Mouse (Mus musculus) intestine, embryonic 15.5 days (tissue): ENCODE measurements around the gene Ccdc149. TPM values are rescaled to one million over a fixed set of nuclear protein-coding genes. Genes with fewer than 3 reads are reported as not detected.

Experiments
- ATAC-seq: fragments of 200-750 bp; cut with Nextera tagmentation; 2 replicates; pipeline ENCODE4 v1.8.0; 2017; ENCODE audit warnings: moderate TSS enrichment, moderate library complexity
- H3K27ac ChIP-seq: fragments of 300-500 bp; sonication (generic); 2 replicates; pipeline ENCODE4 v1.5.1; 2015; ENCODE audit warnings: mild to moderate bottlenecking, inconsistent platforms
- H3K27me3 ChIP-seq: fragments of 300-500 bp; sonication (generic); replicated peaks from 2 replicates; pipeline ENCODE4 v1.6.1; 2015; ENCODE audit warnings: inconsistent platforms
- H3K36me3 ChIP-seq: fragments of 300-500 bp; sonication (generic); 2 replicates; pipeline ENCODE4 v1.6.1; 2015; ENCODE audit warnings: inconsistent platforms
- H3K4me1 ChIP-seq: fragments of 300-500 bp; sonication (generic); replicated peaks from 2 replicates; pipeline ENCODE4 v1.6.1; 2015; ENCODE audit warnings: inconsistent platforms
- H3K4me2 ChIP-seq: fragments of 300-500 bp; sonication (generic); replicated peaks from 2 replicates; pipeline ENCODE4 v1.6.1; 2015; ENCODE audit warnings: mild to moderate bottlenecking, inconsistent platforms
- H3K4me3 ChIP-seq: fragments of 300-500 bp; sonication (generic); replicated peaks from 2 replicates; pipeline ENCODE4 v1.5.1; 2015; ENCODE audit warnings: inconsistent platforms
- H3K9ac ChIP-seq: fragments of 300-500 bp; sonication (generic); 2 replicates; pipeline ENCODE4 v1.6.1; 2015; ENCODE audit warnings: inconsistent platforms
- H3K9me3 ChIP-seq: fragments of 300-500 bp; sonication (generic); 2 replicates; pipeline ENCODE4 v1.6.1; 2016; ENCODE audit warnings: inconsistent platforms
- WGBS: fragments of 180-500 bp; shearing (Covaris S2); methylation state at CpG from one replicate; pipeline ENCODE4 v1.1.7; 2015; 5-methylcytosine and 5-hydroxymethylcytosine counted together
- polyA plus RNA-seq: library from polyadenylated mRNA; unstranded; fragments of >200 nt; fragmentation: Nextera tagmentation; extraction: Ambion mirVana; gene quantifications from 2 replicates; pipeline ENCODE4 v1.2.1, GENCODE M21; 2015

Gene Ccdc149
- polyA plus RNA-seq, 1 experiment from 2014 or later = 3.8 TPM

DNA sequence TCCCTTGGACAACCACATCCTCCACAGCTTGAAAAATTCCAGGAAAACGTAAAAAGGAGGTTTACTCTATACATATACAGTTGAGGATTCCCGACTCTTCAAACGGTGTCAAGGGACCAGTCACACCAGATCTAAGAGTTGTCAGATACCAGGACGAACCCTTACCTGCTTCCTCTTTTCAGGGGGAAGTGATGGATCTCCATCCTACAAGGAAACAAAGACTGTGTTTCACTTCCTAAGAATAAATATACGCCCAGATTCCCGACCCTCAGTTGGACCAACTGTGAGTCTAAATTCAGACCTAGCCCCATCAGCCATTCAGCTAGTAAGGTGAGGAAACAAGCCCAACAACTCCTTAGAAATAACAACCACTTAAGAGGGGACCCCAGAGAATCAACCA lies 35.8 kb downstream of the Ccdc149 start:
- whole genome bisulfite sequencing = 77% methylated on average over 6 of the region's 6 CpGs
- Histone ChIP-seq H3K27ac (no peak overlapping the region), H3K4me1 (no peaks in the 10 kb centered on the region), H3K4me2 (no peak overlapping the region), H3K4me3 (no peak overlapping the region), H3K36me3 (no peaks in the 10 kb centered on the region), H3K9ac (no peak overlapping the region), H3K9me3 (no peaks in the 10 kb centered on the region), H3K27me3 (no peaks in the 10 kb centered on the region)
- no peak for ATAC-seq

DNA sequence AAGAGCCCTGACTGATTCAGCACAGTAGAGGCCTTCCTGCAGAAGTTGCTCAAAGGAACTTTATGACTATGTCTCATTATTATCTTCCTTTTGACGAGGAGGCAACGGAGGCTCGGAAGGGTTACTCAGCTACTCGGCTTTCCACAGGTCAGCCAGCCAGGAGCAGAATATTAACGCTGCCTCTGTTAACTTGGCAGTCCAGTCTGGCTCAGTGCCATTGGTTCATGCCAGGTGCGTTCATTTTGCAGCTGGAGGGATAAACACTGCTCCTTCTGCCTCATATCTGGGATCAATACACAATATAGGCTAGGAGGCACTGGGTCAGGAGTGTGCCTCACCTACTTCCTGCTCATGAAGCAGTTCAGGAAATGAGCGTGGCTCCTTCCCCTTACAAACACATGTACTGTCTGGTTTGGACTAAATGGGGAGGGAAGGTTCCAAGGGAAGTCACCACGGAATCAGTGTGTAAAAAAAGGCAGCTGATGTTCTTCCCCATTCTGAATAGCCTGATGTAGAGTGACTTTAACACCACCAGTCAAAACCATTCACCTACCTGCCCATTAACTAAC lies 40.0 kb downstream of the Ccdc149 start:
- WGBS = 46% methylated on average over 8 of the region's 8 CpGs
- no peak overlapping the region for H3K27ac ChIP-seq
- H3K27me3 ChIP-seq = no peaks in the 10 kb centered on the region
- H3K36me3 ChIP-seq = no peaks in the 10 kb centered on the region
- H3K4me1 ChIP-seq = no peaks in the 10 kb centered on the region
- H3K4me2 ChIP-seq = no peak overlapping the region
- peak; percentile 49 for ATAC-seq
- no peak overlapping the region for H3K9ac ChIP-seq
- no peak overlapping the region for H3K4me3 ChIP-seq
- no peaks in the 10 kb centered on the region for H3K9me3 ChIP-seq

DNA sequence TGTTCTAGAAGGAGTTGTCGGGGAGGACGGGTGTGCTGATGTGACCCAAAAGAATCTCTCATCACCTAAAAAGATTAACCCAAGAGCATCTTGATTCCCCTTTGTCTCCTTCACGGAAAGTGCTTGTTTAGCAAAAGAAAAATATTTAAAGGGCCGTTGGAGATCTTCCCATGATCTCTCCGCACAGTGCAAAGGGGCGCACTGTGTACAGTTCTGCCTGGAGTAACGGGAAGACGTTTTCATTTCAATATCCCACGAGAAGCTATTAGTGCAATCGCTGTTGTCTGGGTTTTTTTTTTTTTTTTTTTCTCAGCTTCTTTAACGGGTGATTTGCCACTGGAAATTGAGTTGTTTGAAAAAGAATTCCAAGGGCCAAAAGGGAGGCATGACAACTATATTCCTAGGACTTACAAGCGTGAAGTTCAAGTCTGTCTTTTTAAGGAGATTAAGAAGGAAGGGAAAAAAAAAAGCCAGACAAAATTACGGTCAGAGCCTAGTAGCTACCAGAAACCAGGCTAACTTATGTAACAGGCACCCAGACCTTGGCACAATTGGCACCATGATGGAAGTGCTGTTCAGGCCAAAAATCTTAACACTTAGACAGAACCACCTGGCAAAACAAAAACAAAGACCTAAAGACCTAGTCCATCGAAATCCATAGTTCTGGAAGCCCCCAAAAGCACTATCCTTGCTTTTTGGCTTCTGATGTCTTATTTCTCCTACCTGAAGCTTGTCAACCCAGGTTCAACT lies 41.4 kb downstream of the Ccdc149 start:
- no peak overlapping the region for H3K27ac ChIP-seq

DNA sequence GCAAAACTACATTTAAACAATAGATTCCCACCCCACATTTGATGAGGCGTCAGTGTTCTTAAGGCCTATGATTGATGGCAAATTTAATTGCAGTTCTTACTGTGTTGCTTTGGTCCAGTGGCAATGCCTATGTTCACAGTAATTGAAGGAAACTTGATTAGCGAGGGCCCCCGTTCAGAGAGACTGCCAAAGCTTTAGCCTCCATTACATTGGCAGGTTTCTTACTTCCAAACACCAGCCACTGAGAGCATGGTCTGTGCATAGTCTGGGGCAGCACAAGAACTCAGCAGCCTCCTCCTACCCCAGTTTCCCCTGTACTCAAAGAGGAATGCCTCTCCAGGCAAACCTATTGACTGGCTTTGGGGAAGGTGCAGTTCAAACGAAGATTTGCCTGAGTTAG lies 42.7 kb downstream of the Ccdc149 start:
- no peak overlapping the region for H3K27ac ChIP-seq
- H3K9me3 ChIP-seq = no peaks in the 10 kb centered on the region
- H3K27me3 ChIP-seq = no peaks in the 10 kb centered on the region
- no peak overlapping the region for H3K9ac ChIP-seq
- no peak overlapping the region for H3K4me2 ChIP-seq
- H3K4me1 ChIP-seq = no peaks in the 10 kb centered on the region
- no peak for ATAC-seq
- H3K36me3 ChIP-seq = no peaks in the 10 kb centered on the region
- no peak overlapping the region for H3K4me3 ChIP-seq
- WGBS = 71% methylated on average over 4 of the region's 4 CpGs

More for the DNA sequence above, 41.4 kb downstream of the Ccdc149 start:
- Histone ChIP-seq H3K9ac (no peak overlapping the region), H3K27me3 (no peaks in the 10 kb centered on the region), H3K9me3 (no peaks in the 10 kb centered on the region), H3K4me3 (no peak overlapping the region), H3K4me1 (no peaks in the 10 kb centered on the region), H3K36me3 (no peaks in the 10 kb centered on the region), H3K4me2 (no peak overlapping the region)
- WGBS = 71% methylated on average over 14 of the region's 14 CpGs
- ATAC-seq = no peak

DNA sequence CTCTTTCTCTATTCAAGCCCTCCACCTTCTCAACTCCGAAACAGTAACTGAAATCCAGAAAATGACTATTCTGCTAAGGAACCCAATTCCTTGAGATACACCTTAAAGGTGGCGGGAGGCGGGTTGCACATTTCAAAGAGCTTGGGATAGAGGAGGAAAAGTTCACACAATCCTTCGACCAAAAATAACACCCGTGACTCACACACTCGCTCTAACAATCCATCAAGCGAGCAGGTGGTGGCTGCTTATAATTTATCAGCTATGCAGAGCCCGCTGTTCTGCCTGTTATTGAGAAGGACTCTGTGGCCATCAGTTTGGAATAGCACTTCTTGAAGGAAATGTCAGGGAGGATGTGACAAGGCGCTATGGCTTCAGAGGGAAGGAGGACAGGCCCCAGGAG lies 45.5 kb downstream of the Ccdc149 start:
- no peak overlapping the region for H3K9ac ChIP-seq
- H3K4me1 ChIP-seq = no peaks in the 10 kb centered on the region
- H3K4me3 ChIP-seq = no peak overlapping the region
- no peaks in the 10 kb centered on the region for H3K9me3 ChIP-seq
- no peak overlapping the region for H3K27ac ChIP-seq
- H3K27me3 ChIP-seq = no peaks in the 10 kb centered on the region
- H3K36me3 ChIP-seq = no peaks in the 10 kb centered on the region
- WGBS = 82% methylated on average over 9 of the region's 9 CpGs
- H3K4me2 ChIP-seq = no peak overlapping the region
- no peak for ATAC-seq

DNA sequence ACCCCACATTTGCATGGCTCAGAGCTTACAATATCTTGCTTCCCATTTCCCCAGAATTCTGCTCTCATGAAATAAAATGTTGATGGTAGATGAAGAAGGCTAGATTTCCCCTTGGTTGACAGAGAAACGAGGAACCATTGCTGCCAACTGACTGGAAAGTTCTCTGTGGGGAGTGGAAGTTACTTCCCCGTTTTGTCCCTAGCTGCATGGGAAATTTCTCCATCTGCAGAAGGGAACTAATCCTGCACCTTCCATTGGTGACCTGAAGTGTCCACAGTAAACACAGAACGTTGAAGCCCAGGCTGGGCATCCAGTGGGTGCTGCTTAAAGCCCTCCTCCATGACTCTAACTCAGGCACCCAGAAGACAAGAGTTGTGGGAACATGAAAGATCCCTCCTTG lies 47.4 kb downstream of the Ccdc149 start:
- no peaks in the 10 kb centered on the region for H3K27me3 ChIP-seq
- no peaks in the 10 kb centered on the region for H3K4me1 ChIP-seq
- ATAC-seq = no peak
- no peak overlapping the region for H3K9ac ChIP-seq
- H3K4me2 ChIP-seq = no peak overlapping the region
- H3K27ac ChIP-seq = no peak overlapping the region
- H3K9me3 ChIP-seq = no peaks in the 10 kb centered on the region
- 72% methylated on average over 3 of the region's 3 CpGs for WGBS
- H3K36me3 ChIP-seq = no peaks in the 10 kb centered on the region
- no peak overlapping the region for H3K4me3 ChIP-seq

DNA sequence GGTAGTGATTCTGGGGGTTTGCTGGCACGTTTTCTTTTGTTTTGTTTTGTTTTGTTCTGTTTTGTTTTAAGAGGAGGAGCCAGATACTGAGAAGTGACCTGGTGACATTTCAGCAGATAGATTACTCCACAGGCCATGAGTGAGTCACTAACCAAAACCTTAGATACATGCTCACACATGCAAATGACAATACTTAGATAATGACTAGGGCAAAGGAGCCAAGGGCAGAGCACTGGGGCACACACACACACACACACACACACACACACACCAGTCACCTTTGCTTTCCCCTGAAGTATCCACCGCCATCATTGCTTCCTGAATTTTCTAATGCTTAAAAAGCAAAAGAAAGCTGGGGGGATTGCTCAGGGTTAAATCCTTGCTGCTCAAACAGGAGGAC lies 54.8 kb downstream of the Ccdc149 start:
- 55% methylated on average over 2 of the region's 2 CpGs for WGBS
- H3K27ac ChIP-seq = no peak overlapping the region
- no peaks in the 10 kb centered on the region for H3K9me3 ChIP-seq
- H3K4me2 ChIP-seq = no peak overlapping the region
- H3K9ac ChIP-seq = no peak overlapping the region
- H3K36me3 ChIP-seq = no peaks in the 10 kb centered on the region
- H3K4me3 ChIP-seq = no peak overlapping the region
- H3K27me3 ChIP-seq = no peaks in the 10 kb centered on the region
- ATAC-seq = no peak
- H3K4me1 ChIP-seq = no peaks in the 10 kb centered on the region

DNA sequence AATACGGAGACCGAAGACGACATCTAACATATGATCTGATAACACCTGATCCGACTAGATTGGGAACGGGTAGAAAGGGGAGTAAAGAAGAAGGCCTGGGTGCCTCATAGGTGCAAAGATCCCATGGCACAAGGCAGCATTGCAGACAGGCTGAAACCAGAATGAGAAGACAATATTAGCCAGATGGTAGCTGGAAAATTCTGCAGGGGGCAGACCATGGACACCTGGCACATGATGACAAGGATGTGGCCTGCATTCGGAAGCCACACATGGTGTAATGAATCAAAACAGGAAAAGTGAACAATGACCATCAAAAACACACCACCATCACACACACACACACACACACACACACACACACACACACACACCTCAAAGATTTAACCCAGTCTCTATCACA lies 55.4 kb downstream of the Ccdc149 start:
- H3K27ac ChIP-seq = no peak overlapping the region
- 89% methylated on average over 6 of the region's 6 CpGs for WGBS
- no peaks in the 10 kb centered on the region for H3K27me3 ChIP-seq
- no peak overlapping the region for H3K4me2 ChIP-seq
- no peak for ATAC-seq
- H3K4me1 ChIP-seq = no peaks in the 10 kb centered on the region
- no peak overlapping the region for H3K4me3 ChIP-seq
- H3K36me3 ChIP-seq = no peaks in the 10 kb centered on the region
- H3K9ac ChIP-seq = no peak overlapping the region
- no peaks in the 10 kb centered on the region for H3K9me3 ChIP-seq

DNA sequence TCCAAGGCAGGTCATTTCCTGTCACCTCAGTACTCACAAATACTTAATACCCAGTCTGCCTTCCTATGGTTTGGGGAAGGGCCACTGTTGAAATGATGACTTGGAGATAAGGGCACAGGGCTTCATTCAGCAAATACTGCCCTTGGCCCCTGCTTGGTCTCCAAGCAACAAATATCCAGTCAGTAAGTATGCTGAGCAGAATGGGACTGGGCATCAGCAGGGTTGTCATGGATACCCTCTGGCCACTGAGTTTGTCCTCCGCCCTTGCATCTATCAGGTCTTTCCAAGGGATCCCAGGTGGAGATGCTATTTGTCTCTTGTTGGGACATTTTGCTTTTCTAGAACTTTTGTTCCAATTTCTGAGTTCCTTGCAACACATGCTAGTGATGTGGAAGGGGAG lies 56.1 kb downstream of the Ccdc149 start:
- WGBS = 93% methylated on average over 1 of the region's 1 CpGs
- Histone ChIP-seq H3K9me3 (no peaks in the 10 kb centered on the region), H3K4me3 (no peak overlapping the region), H3K4me1 (no peaks in the 10 kb centered on the region), H3K27me3 (no peaks in the 10 kb centered on the region), H3K27ac (no peak overlapping the region), H3K36me3 (no peaks in the 10 kb centered on the region), H3K9ac (no peak overlapping the region), H3K4me2 (no peak overlapping the region)
- no peak for ATAC-seq

DNA sequence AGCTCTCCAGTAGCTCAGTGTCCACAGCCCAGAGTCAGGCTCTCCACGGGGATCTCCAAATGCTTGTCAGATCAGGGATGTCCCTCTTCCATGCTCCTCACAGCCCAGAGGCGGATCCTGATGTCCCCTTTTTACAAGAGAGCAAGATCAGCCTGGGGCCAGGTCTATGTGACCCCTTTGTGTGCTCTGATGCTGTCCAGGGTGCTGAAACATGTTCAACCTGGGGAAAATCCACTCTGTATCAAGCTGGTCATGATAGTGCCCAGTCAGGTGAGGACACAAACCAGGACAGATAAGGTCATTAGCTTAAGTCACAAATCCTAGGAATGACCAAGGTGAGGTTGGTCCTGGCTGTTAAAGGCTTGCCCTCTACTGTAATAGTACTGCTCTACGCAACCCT lies 59.8 kb downstream of the Ccdc149 start:
- no peaks in the 10 kb centered on the region for H3K9me3 ChIP-seq
- ATAC-seq = no peak
- no peak overlapping the region for H3K27ac ChIP-seq
- no peaks in the 10 kb centered on the region for H3K36me3 ChIP-seq
- H3K27me3 ChIP-seq = no peaks in the 10 kb centered on the region
- H3K4me2 ChIP-seq = no peak overlapping the region
- H3K4me1 ChIP-seq = no peaks in the 10 kb centered on the region
- no peak overlapping the region for H3K4me3 ChIP-seq
- no peak overlapping the region for H3K9ac ChIP-seq
- WGBS = 68% methylated on average over 3 of the region's 3 CpGs

DNA sequence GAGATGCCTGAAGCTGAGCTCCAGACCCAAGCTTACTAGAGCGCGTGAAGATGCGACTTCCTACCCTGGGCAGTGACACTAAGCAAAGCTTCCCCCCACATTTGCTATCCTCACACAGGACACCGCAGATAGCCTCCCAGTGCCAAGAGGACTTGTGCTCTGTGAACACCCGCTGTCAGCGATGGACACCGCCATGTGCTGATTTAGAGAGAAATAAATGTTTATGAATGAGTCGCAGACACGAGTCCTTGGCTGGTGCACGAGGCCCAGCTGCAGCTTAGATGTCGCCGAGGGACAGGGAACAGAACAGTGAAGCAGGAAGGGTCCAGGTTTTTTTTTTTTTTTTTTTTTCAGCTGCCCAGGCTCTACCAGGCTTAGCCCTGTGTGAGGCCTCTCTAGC lies 61.1 kb downstream of the Ccdc149 start:
- Histone ChIP-seq H3K4me2 (no peak overlapping the region), H3K9me3 (no peaks in the 10 kb centered on the region), H3K27ac (no peak overlapping the region), H3K9ac (no peak overlapping the region), H3K27me3 (no peaks in the 10 kb centered on the region), H3K36me3 (no peaks in the 10 kb centered on the region), H3K4me1 (no peaks in the 10 kb centered on the region), H3K4me3 (no peak overlapping the region)
- WGBS = 73% methylated on average over 12 of the region's 12 CpGs
- ATAC-seq = no peak

DNA sequence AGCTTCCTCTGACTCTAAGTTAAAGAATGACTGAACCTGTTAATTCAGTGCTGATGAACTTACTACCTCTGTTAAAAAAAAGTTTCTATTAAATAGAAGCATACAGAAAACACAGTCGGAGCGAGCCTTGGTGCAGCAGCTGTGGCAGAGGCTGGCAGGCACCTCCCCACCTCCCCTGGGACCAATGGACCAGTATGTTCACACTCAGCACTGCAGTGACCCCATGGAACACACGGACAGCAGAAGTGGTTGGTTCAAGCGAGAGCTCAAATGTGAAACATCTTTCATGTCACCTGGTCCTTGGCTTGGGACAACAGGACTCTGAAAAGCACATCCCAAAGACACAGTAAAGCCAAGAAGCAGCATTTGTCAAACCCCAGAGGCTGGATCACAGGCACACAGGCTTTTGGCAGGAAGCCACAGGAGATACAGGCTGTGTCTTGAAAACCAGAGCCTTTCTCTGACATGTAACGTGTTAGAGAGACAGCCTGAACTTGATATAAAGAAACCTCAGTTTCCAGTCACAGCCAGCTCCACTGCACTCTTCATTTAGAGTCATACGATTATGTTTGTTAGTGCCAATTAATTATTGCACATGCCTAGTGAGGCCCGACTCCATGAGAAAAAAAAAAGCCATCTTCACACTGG lies 62.5 kb downstream of the Ccdc149 start:
- no peaks in the 10 kb centered on the region for H3K4me1 ChIP-seq
- 67% methylated on average over 7 of the region's 7 CpGs for WGBS
- H3K36me3 ChIP-seq = no peaks in the 10 kb centered on the region

DNA sequence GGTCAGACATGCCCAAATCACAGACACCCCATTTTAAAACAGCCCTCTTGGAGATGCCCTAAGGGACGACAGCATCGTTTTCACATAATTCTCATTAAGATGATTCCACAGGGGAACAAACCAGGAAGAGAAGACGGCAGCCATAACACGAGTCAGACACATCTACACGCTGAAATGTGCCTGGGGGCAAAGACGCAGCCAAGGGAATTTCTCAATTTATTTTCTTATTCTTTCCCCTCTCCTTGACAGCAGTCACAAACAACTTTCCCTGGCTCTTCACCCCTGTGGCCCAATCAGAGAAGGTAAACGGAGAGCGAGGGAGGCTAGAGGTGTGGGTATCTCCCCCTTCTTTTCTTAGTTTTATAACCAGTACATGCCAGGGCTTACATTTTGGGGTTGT lies 66.9 kb downstream of the Ccdc149 start:
- Histone ChIP-seq H3K27me3 (no peaks in the 10 kb centered on the region), H3K9me3 (no peaks in the 10 kb centered on the region), H3K36me3 (no peaks in the 10 kb centered on the region), H3K27ac (no peak overlapping the region), H3K4me3 (no peak overlapping the region), H3K4me1 (no peaks in the 10 kb centered on the region), H3K9ac (no peak overlapping the region), H3K4me2 (no peak overlapping the region)
- 78% methylated on average over 8 of the region's 8 CpGs for WGBS
- ATAC-seq = no peak

More for the DNA sequence above, 62.5 kb downstream of the Ccdc149 start:
- Histone ChIP-seq H3K4me3 (no peak overlapping the region), H3K27ac (no peak overlapping the region), H3K4me2 (no peak overlapping the region), H3K9ac (no peak overlapping the region), H3K27me3 (no peaks in the 10 kb centered on the region), H3K9me3 (no peaks in the 10 kb centered on the region)
- no peak for ATAC-seq
